Mouse (Mus musculus): ENCODE measurements at regions not wholly inside any gene's neighbourhood (a gene's known extent, or its start where the extent isn't known, plus 50 kb on each side); places are given as distances from the start of the nearest gene placed in this dataset.

DNA sequence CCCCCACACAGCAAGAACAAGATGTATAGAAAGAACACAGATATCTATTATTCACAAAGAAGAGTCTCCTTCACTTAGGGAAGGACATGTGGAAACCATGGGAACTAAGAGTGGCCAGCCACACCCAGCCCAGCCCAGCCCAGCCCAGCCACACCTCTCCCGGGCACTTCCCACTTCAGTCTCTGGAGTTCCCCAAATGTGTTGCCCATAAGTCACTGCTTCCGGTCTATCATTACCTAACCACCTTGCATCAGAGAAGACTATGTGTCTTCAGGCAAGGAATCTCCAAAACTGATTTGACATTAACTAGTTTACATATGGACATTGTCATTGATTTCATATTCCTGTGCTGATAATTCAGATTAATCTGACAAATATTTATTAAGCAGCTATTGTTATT lies 147.6 kb downstream of the Nfkbiz start:
- ATAC-seq (replicated peaks; ENCODE audit: poor library complexity), result peak; percentile 100

- peak; percentile 93 for ATAC-seq (replicated peaks; ENCODE audit: poor library complexity)
Measured at GRCm38 (mm10) chr16:55663946-55664345, 174.8 kb downstream of the Nfkbiz start.

DNA sequence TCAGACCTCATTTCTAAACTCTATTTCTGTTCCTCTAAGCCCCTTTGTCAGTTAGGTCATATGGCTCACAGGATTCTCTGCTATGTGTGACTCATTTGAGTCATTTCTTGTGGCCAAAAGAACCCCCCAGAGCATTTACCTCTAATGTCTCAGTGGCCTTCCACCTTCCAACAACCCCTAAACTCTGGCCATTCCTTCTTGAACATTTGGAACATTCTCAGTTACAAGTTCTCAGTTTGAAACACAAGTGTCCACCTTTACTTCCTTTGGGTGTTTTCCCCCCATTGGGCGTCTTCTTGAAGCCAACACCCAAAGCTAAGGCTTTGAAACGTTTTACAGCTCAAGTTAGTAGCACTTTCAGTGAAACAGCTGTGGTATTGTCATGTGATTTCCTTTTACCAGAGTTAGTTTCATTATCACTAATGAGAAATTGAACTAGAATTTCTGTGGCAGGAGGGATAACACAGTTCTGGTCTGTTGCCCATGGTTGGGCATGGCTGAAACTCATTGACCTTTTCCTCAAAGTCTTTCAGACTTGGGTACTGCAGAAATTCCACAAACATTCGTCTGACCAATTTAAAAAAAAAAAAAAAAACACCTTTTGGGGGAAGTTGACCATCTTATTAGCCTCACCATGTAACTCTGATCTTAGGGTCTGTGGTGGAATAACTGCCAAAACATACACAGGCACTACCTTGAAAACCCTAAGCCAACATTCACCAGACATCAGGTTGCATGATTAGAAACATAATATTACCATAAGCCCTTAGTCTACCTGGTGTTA lies 201.8 kb downstream of the Nfkbiz start:
- ATAC-seq (replicated peaks; ENCODE audit: poor library complexity), result peak; percentile 75

DNA sequence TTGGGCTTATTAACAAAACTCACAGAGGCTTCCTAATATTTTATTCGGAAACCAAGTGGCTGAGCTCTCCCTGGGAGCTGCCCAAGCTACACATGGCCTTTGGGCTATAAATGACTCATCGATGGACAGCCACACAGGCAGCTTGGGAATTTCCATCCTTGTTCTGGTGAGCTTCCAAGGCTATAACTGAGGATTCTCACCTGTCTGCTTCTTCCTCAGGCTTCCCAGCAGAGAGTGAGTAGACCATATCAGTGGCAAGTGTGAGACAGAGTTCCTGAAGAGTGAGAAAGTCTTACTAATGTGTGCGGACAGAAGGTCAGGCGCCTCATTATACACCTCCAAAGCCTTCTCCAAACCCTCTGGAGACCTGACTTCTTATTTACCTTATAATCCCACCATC lies 202.5 kb downstream of the Nfkbiz start:
- no peak for ATAC-seq (replicated peaks; ENCODE audit: poor library complexity)

DNA sequence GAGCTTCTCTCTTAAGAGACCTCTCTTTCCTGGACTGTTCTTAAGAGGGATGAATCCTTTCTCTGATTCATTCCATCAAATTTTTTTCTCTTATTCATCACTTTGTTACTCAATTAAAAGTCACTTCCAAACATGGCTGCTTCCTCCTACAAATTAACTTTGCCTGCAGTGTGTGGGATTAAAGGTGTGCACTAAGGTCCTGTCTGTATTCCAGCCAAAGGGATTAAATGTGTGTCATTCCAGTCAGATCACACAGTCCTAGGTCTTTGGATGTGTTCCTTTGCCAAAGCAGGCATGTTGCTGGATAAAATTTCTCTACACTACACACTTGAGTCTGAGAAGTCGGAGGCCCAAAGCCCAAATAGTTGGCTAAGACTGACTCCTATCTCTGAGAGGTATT lies 204.0 kb downstream of the Nfkbiz start:
- no peak for ATAC-seq (replicated peaks; ENCODE audit: poor library complexity)

GRCm38 (mm10) chr16:55632220-55632619 lies 206.5 kb downstream of the Nfkbiz start:
- ATAC-seq (replicated peaks; ENCODE audit: poor library complexity), result no peak

DNA sequence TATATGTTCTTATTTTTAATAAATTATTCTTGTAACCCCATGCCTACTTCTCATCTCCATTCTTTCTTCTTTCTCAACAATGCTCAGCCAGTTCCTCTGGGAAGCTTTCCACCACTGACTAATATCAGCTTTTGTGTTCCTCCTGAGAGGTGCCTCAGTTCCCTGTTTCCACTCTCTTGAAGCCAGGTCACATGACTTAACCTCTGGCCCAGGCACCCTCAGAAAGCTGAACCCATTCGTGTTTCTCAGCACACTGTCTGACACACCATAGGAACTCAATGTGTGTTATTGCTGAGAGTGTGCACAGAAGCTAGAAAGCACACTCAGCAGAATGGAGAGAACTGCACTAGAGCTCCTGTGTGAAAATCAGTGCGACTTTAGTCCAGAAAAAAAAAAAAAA lies 207.1 kb downstream of the Nfkbiz start:
- no peak for ATAC-seq (replicated peaks; ENCODE audit: poor library complexity)

- peak; percentile 34; the same call in 1 of the 2 replicates for ATAC-seq (replicated peaks; ENCODE audit: poor library complexity)
Measured at GRCm38 (mm10) chr16:55631048-55631447, 207.7 kb downstream of the Nfkbiz start.

DNA sequence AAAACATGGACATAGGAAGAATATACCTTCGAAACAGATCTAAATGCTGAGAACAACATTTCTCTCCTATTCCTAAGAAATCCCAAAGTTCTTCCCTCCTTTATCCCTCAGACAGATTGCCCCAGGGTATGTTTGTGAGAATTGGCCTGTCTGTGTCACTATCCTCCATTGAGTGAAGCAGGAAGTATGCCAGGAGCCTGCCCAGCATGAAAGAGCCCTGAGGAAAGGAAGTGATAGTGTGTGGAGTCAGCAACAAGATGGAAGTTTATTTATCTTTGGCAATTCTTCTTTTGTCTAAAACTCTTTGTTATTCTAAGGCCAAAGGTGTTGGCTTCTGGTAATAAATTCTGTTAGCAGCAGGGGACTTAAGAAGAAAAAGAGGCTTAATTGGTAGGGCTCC lies 211.2 kb downstream of the Nfkbiz start:
- ATAC-seq (replicated peaks; ENCODE audit: poor library complexity), result no peak

- peak; percentile 88 for ATAC-seq (replicated peaks; ENCODE audit: poor library complexity)
Measured at GRCm38 (mm10) chr16:55623422-55623821, 215.3 kb downstream of the Nfkbiz start.

DNA sequence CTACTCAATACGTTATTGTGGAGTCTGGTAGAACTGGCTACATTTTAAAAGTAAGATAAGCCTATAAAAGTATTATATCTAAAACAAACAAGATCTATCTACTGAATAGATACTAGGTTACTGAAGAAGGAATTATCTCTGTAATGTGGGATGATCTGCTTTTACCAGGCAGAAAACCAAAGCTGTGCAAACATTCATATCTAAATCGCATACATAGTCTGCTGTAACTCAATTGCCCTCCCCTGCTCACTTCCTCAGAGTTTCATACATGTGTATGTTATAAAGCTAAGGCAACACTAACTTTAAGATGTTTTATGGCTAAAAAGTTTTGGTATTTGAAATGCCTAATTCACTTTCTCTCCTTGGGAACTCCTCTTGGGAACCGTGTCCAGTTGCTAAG lies 219.0 kb downstream of the Nfkbiz start:
- ATAC-seq (replicated peaks; ENCODE audit: poor library complexity), result no peak

DNA sequence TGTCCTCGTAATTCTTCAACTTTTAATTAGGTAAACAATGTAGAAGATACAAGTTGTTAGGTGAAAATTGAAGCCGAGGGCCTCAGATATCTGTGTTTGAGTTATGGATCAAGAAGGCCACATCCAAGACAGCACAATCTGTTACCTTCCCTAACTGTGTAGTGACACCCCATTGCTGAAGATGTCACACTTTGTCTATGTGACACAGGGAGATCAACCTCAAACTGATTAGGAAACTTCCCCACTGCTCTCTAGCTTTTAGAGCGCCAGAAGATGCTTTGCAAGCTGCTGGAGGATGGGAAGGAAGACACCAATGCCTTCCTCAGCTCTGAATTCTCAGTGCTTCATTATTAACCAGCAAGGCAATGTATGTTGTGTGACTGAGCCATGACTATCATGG lies 220.7 kb downstream of the Nfkbiz start:
- no peak for ATAC-seq (replicated peaks; ENCODE audit: poor library complexity)

DNA sequence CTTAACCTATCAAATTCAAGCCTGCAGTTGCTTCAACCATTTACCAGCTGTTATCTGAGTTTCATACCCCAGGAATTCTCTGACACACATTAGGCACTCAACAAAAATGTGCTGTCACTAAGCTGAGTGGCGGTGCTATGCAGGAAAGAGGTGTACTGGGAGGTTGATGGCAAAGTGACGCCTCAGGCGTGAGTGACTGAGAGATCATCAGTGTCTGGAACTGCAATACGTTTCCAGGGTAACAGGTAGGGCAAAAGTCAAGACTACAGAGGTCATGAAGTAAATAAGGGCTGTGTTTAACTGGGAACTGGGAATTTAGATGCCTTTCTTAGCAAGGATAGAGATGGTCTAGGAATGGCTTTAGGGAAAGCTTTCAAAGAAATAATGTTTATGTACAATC lies 221.2 kb downstream of the Nfkbiz start:
- no peak for ATAC-seq (replicated peaks; ENCODE audit: poor library complexity)

- ATAC-seq (replicated peaks; ENCODE audit: poor library complexity), result 0 out of 2 replicates have a peak, but pooled peaks have one; percentile 20
Measured at GRCm38 (mm10) chr16:55616408-55617120, 222.1 kb downstream of the Nfkbiz start.

- no peak for ATAC-seq (replicated peaks; ENCODE audit: poor library complexity)
Measured at GRCm38 (mm10) chr16:55612873-55613272, 225.8 kb downstream of the Nfkbiz start.

DNA sequence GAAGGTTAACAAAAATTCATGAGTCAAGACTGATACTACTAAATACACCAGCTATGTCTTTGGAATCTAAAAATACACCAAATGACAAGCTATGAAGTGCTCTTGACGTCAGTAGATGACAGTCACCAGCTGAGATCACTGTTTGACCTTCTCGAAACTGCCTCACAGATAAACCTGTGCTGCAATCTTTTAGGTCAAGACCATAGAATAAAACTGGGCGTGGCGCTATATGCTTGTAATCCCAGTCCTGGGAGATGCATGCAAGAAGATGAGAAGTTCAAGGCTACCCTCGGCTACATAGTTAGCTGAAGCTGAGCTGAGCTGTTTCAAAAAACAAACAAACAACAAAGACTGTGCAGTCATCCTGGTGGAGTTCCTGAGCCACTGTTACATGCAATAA lies 226.7 kb downstream of the Nfkbiz start:
- ATAC-seq (replicated peaks; ENCODE audit: poor library complexity), result no peak

DNA sequence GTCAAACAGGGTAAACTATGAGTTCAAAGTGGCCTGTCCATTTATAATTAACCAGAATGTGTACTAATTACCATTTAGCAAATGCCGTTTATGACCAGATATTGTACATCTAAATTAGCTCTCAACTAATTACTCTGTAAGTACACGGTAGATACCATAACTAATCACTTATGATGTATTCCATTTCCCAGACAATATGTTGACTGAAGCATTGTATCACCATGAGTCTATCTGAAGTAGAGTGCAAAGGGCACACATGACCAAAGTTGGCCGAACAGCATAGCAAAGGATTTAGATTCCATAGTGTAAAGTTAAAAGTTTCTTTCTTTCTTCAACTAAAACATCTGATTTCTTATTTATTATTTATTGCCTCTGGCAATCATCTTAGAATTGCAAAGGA lies 227.5 kb downstream of the Nfkbiz start:
- ATAC-seq (replicated peaks; ENCODE audit: poor library complexity), result no peak

GRCm38 (mm10) chr16:55608361-55608760 lies 230.3 kb downstream of the Nfkbiz start:
- peak; percentile 46; the same call in 1 of the 2 replicates for ATAC-seq (replicated peaks; ENCODE audit: poor library complexity)

DNA sequence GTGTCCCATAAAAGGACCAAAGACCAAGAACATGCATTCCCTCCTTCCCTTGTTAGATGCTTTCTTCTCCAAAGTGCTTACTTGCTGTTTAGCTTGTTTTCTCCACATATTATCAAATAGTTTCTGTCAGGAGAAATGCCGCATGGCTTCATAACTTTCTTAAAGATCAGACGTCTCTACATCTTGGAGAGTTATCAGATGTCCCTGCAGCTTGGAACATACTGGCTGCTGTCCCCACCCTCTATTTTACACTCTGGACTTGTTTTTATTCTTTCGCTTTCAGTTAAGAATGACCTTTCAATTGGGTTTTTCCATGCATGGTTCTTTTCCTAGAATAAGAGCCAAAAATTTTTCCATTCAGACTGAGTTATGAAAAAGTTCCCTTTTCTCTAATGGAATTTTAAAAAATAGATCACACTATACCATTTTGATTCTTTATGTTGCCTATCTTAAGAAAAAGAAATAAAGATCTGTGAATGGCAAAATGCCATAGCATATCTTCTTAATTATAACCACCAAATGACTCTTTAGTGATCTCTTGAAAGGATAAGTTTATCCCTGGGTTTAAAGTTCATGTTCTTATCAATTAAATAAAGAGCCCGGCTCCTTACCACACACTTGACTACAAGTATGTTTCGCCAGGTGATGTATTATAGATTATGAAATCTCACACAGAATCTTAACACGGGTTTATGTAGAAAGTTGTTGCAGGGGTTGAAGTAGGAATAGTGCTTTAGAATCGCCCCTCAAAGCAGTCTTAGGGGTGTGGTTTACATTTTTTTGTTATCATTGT lies 232.1 kb downstream of the Nfkbiz start:
- no peak for ATAC-seq (replicated peaks; ENCODE audit: poor library complexity)

- no peak for ATAC-seq (replicated peaks; ENCODE audit: poor library complexity)
Measured at GRCm38 (mm10) chr16:55603611-55604010, 235.1 kb downstream of the Nfkbiz start.

DNA sequence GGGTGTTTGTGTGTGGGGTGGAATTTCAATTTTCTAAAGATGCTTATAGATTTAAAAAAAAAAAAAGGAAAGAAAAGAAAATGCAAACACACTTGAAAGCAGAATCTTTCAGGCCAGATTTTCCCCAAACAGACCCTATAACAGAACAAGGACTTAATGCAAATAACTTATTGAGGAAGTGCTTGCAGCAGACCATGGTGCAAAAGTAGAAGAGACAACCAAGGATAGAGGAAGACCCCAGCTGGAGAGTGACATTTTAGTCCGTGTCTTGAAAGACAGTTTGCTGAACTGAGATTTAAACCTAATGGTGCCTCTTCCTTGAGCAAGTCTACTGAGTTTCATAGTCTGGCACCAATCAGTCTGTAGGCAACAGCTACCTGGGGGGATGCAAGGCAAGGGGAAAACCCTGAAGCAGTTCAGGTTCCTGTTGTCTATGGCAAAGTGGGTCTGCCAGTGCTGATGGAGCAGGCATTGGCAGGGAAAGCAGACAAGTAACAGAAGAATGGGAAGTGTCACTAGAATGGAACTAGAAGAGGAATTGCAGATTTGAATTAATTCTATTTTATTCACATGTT lies 249.2 kb downstream of the Nfkbiz start:
- 0 out of 2 replicates have a peak, but pooled peaks have one; percentile 34 for ATAC-seq (replicated peaks; ENCODE audit: poor library complexity)

All from megakaryocyte progenitor cell, adult 5-6 weeks (primary cell).